Mouse (Mus musculus): ENCODE measurements at regions not wholly inside any gene's neighbourhood (a gene's known extent, or its start where the extent isn't known, plus 50 kb on each side); places are given as distances from the start of the nearest gene placed in this dataset.

DNA sequence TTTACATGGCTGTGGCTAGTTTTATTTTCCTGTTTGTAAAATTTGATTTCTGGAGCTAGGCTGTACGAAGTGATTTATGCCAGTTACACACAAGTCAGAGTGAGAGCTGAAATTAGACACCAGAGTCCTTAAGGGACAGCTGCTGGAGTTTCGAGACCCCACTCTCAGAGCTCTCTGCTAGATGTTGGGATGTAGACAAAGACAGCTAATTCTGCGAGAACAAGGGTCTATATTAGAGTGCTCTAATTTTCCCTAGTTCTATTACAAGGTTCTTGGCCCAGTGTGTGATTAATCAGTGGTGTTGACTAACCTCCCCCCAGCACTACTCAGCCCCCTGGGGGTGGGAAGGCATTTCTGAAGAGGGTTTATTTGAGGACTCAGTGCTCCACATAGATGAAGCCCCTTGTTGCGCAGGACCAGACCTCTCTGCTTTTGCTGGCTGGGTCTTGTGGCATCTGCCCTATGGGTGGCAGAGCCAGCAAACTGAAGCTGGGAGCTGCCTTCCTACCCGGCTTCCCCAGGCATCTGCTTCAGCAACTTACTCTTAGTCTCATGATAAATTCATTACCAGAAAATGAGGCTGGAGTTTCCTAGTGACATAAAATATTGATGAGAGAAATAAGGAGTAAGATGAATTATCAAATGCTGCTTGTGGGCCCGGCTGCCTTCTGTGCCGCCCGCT is 171.9 kb downstream of the Spata19 start:
- no peak for ATAC-seq (ENCODE audit: insufficient number of reproducible peaks, insufficient read depth, low FRiP score, low TSS enrichment)

DNA sequence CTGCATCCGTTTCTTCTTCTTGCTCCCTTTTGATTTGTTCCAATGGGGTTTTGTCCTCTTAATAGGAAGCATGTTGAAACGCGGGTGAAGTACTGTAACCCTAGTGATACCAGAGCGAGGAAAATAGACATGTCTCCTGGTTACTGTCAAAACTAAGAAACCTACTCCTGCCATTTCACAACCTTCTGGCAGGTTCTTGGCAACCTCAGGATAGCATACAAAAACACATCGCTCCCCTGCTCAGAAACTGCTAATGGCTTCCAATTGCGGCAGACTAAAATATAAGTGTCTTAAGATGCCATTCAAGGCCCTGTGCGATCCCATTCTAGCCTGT is 172.4 kb downstream of the Spata19 start:
- H3K4me2 ChIP-seq (replicated peaks) = no peak overlapping the region
- H3K4me3 ChIP-seq = no peak overlapping the region
- no peaks in the 10 kb centered on the region for H3K36me3 ChIP-seq
- H3K4me1 ChIP-seq = 0 out of 2 replicates have a peak, but pooled peaks cover 2% of the 10 kb centered on the region
- no peak overlapping the region for H3K27ac ChIP-seq
- no peaks in the 10 kb centered on the region for H3K27me3 ChIP-seq
- ATAC-seq (ENCODE audit: insufficient number of reproducible peaks, insufficient read depth, low FRiP score, low TSS enrichment) = no peak
- H3K9me3 ChIP-seq = no peaks in the 10 kb centered on the region
- H3K9ac ChIP-seq = no peak overlapping the region
- 80% methylated on average over 7 of the region's 7 CpGs for WGBS

More for the DNA sequence above, 171.9 kb downstream of the Spata19 start:
- no peaks in the 10 kb centered on the region for H3K9me3 ChIP-seq
- no peak overlapping the region for H3K27ac ChIP-seq
- H3K4me2 ChIP-seq (replicated peaks) = no peak overlapping the region
- H3K27me3 ChIP-seq = no peaks in the 10 kb centered on the region
- no peak overlapping the region for H3K9ac ChIP-seq
- H3K36me3 ChIP-seq = no peaks in the 10 kb centered on the region
- 0 out of 2 replicates have a peak, but pooled peaks cover 2% of the 10 kb centered on the region for H3K4me1 ChIP-seq
- 59% methylated on average over 8 of the region's 8 CpGs for WGBS
- no peak overlapping the region for H3K4me3 ChIP-seq

DNA sequence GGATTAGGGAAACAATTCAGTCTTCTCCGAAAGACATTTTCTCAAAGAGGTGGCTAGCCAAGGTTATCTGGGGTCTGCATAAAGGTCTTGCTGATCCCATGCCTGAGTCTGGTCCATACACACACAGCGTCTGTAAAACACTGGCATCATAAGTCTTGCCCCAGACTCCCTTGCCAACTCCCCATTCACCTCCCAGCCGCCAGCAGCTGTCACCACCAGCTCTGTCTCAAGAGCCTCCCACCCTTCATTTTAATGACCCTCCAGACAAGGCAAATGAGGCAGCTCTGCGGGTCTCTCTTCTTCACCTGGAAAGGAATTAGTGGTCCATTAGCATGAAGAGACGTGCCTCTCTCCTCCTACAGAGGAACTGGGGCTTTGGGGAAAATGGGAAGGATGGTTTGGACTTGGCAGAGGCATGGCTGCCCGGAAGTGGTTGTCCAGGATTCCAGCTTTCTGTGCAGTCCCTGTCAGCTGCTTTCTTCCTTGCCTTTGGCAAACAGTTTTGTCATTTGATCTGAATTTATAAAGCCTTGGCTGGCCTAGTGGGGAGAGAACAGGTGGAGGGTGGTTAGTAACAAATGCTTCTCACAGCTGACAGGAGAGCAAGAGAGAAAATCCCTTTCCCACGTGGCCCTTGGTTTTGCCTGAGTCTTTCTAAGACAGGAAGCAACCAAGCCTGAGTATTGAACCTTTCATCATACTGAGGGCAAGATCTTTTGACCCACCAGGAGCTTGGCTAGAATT is 173.3 kb upstream of the Opcml start:
- H3K9me3 ChIP-seq = no peaks in the 10 kb centered on the region
- no peaks in the 10 kb centered on the region for H3K36me3 ChIP-seq
- H3K27ac ChIP-seq = no peak overlapping the region
- 0 out of 2 replicates have a peak, but pooled peaks cover 6% of the 10 kb centered on the region for H3K4me1 ChIP-seq
- no peak overlapping the region for H3K4me2 ChIP-seq (replicated peaks)
- H3K4me3 ChIP-seq = no peak overlapping the region
- WGBS = 48% methylated on average over 7 of the region's 7 CpGs
- no peak overlapping the region for H3K9ac ChIP-seq
- no peaks in the 10 kb centered on the region for H3K27me3 ChIP-seq
- ATAC-seq (ENCODE audit: insufficient number of reproducible peaks, insufficient read depth, low FRiP score, low TSS enrichment) = no peak

DNA sequence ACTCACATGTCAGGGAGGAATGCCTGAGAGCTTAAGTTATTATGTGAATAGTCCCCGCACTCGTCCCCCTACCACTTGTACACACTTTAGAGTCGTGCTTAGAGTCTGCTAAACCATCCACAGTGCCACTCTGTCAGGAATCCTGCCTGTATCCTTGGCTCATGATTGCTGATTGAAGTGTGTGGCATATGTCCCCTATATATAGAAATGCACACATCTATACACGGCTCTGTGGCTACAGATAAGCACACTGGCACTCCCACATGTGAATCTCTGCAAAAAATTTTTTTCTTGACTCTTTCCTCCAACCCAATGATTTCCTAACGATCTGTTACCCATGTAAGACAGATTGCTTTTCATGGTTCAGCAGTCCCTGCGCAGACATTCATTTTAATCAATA is 155.7 kb upstream of the Opcml start:
- H3K9ac ChIP-seq = no peak overlapping the region
- no peak overlapping the region for H3K4me2 ChIP-seq (replicated peaks)
- ATAC-seq (ENCODE audit: insufficient number of reproducible peaks, insufficient read depth, low FRiP score, low TSS enrichment) = no peak
- 84% methylated on average over 6 of the region's 6 CpGs for WGBS
- H3K4me1 ChIP-seq = no peaks in the 10 kb centered on the region
- no peaks in the 10 kb centered on the region for H3K27me3 ChIP-seq
- no peak overlapping the region for H3K4me3 ChIP-seq
- H3K27ac ChIP-seq = no peak overlapping the region
- H3K9me3 ChIP-seq = no peaks in the 10 kb centered on the region
- H3K36me3 ChIP-seq = no peaks in the 10 kb centered on the region

DNA sequence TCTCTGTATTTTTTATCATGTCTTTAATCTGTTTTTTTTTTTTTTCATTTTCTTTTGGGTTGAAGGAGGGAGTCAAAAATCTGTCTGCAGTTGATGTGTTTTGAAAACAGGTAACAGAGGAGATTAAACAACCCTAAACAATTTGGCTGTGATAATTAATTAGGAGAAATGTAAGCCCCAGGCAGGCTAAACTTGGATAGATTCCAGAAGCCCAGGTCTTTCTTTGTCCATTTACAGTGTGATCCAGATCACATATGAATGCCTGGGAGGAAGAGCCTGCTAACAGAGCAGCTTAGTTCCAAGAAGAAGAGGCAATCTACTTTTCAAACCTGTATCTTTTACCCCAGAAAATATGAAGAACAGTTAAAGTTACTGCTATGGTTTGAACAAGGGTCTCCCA is 150.0 kb upstream of the Opcml start:
- no peak overlapping the region for H3K4me2 ChIP-seq (replicated peaks)

DNA sequence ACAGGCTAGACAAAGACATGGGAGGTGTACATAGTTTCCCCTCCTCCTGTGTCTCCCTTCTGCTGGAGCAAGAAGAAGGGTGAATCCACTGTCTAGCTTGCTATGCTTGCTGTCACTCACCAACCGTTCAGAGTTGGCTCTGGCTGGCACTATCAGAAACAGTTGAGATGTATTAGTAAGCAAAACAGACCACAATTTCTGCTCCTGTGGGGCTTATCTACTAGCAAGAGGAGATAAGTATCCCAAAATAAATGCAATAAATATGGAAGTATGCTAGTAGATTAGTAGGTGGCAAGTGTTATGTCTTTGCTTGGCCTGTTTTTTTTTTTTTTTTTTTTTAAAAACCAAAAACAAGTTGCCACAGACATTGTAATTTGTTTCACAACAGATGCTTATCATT is 147.3 kb upstream of the Opcml start:
- no peaks in the 10 kb centered on the region for H3K9me3 ChIP-seq
- 0 out of 2 replicates have a peak, but pooled peaks cover 2% of the 10 kb centered on the region for H3K27me3 ChIP-seq
- no peak overlapping the region for H3K9ac ChIP-seq
- no peak overlapping the region for H3K4me2 ChIP-seq (replicated peaks)
- H3K36me3 ChIP-seq = no peaks in the 10 kb centered on the region
- H3K4me1 ChIP-seq = no peaks in the 10 kb centered on the region
- H3K4me3 ChIP-seq = no peak overlapping the region
- 78% methylated on average over 1 of the region's 1 CpGs for WGBS
- no peak overlapping the region for H3K27ac ChIP-seq
- ATAC-seq (ENCODE audit: insufficient number of reproducible peaks, insufficient read depth, low FRiP score, low TSS enrichment) = no peak

More for the DNA sequence above, 150.0 kb upstream of the Opcml start:
- H3K36me3 ChIP-seq = no peaks in the 10 kb centered on the region
- 0 out of 2 replicates have a peak, but pooled peaks cover 2% of the 10 kb centered on the region for H3K27me3 ChIP-seq
- ATAC-seq (ENCODE audit: insufficient number of reproducible peaks, insufficient read depth, low FRiP score, low TSS enrichment) = no peak
- no peaks in the 10 kb centered on the region for H3K9me3 ChIP-seq
- H3K4me1 ChIP-seq = no peaks in the 10 kb centered on the region
- H3K9ac ChIP-seq = no peak overlapping the region
- no peak overlapping the region for H3K4me3 ChIP-seq
- no peak overlapping the region for H3K27ac ChIP-seq

DNA sequence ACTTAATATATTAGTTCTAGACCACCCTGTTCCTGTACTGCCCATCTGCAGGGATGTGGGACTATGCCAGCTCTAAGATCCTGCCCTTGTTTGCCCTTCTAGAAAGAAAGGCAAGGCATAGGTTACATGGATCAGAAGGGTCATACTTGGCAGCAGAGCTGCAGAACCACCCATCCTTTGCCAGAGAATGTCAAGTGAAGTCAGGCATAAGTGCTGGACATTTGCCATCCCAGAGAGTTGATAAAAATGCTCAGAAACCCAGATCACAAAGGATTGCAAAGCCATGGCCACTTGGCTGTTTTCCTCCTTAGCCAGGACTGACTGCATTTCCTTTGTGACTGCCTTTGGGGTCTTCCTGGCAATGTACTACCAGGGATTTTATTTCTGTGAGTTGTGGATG is 146.7 kb upstream of the Opcml start:
- Histone ChIP-seq H3K9ac (no peak overlapping the region), H3K36me3 (no peaks in the 10 kb centered on the region), H3K27ac (no peak overlapping the region), H3K9me3 (no peaks in the 10 kb centered on the region), H3K4me3 (no peak overlapping the region), H3K27me3 (0 out of 2 replicates have a peak, but pooled peaks cover 2% of the 10 kb centered on the region), H3K4me1 (no peaks in the 10 kb centered on the region), H3K4me2 (replicated peaks) (no peak overlapping the region)
- no peak for ATAC-seq (ENCODE audit: insufficient number of reproducible peaks, insufficient read depth, low FRiP score, low TSS enrichment)

DNA sequence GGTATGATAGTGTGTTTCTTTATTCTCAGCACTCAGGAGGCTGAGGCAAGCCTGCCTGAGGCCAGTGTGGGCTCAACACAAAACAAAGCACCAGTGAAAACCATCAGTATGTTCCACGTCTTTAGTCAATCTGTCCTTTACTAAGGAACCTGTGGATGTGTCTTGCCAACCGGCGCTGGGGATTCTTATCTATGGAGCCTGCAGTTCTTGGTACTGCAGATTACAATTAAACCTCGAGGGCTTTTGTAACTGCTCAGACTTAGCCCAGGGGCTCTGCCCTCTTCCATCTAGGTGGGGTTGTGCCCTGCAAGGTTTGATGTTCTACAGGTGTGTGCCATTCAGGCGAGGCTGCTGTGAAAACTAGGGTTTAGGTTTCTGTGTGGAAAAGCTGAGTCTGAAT is 145.1 kb upstream of the Opcml start:
- H3K9ac ChIP-seq = no peak overlapping the region
- no peaks in the 10 kb centered on the region for H3K9me3 ChIP-seq
- WGBS = 81% methylated on average over 5 of the region's 5 CpGs
- 0 out of 2 replicates have a peak, but pooled peaks cover 2% of the 10 kb centered on the region for H3K27me3 ChIP-seq
- H3K4me2 ChIP-seq (replicated peaks) = no peak overlapping the region
- no peak for ATAC-seq (ENCODE audit: insufficient number of reproducible peaks, insufficient read depth, low FRiP score, low TSS enrichment)
- no peak overlapping the region for H3K4me3 ChIP-seq
- H3K36me3 ChIP-seq = no peaks in the 10 kb centered on the region
- H3K4me1 ChIP-seq = no peaks in the 10 kb centered on the region
- no peak overlapping the region for H3K27ac ChIP-seq

DNA sequence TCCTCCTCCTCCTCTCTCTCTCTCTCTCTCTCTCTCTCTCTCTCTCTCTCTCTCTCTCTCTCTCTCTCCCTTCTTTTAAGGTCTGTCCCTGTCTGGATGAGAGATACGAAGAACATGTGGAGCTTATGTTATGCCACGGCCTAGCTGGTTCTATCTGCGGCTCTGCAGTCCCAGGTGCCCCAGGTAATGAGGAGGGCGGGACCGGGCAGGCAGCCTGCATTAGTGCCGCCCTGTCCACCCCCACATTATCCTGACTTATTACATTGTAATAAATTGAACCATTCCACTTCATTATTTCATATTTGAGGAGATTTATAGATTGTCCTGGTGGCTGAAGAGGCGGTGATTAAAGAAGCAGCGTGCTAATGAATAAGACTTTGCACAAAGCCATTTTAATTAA is 144.5 kb upstream of the Opcml start:
- no peak overlapping the region for H3K9ac ChIP-seq
- no peaks in the 10 kb centered on the region for H3K36me3 ChIP-seq
- no peak overlapping the region for H3K27ac ChIP-seq
- WGBS = 83% methylated on average over 7 of the region's 8 CpGs
- no peak overlapping the region for H3K4me3 ChIP-seq
- H3K27me3 ChIP-seq = 0 out of 2 replicates have a peak, but pooled peaks cover 2% of the 10 kb centered on the region
- no peak for ATAC-seq (ENCODE audit: insufficient number of reproducible peaks, insufficient read depth, low FRiP score, low TSS enrichment)
- no peaks in the 10 kb centered on the region for H3K4me1 ChIP-seq
- no peak overlapping the region for H3K4me2 ChIP-seq (replicated peaks)
- no peaks in the 10 kb centered on the region for H3K9me3 ChIP-seq

DNA sequence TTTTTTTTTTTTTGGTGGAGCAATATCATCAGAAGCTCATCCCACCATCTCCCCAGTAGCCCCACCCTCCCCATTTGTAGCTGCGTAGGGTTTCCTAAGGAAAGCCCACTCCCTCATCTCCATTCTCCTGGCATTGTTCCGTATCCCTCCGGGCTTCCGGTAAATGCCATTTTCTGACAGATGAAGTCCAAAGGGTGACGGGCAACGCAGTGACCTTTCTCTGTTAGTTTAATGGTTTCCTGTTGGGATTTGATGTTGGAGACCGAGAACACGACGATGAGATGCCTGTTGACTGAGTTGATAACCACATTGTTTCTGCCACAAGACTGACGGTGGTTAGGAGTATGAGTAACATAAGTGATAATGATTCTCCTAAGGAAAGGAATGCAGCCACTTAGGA is 143.6 kb upstream of the Opcml start:
- Histone ChIP-seq H3K36me3 (no peaks in the 10 kb centered on the region), H3K9ac (no peak overlapping the region), H3K4me2 (replicated peaks) (no peak overlapping the region), H3K9me3 (no peaks in the 10 kb centered on the region), H3K4me1 (no peaks in the 10 kb centered on the region), H3K4me3 (no peak overlapping the region), H3K27me3 (0 out of 2 replicates have a peak, but pooled peaks cover 2% of the 10 kb centered on the region), H3K27ac (no peak overlapping the region)
- WGBS = 66% methylated on average over 10 of the region's 10 CpGs
- no peak for ATAC-seq (ENCODE audit: insufficient number of reproducible peaks, insufficient read depth, low FRiP score, low TSS enrichment)

DNA sequence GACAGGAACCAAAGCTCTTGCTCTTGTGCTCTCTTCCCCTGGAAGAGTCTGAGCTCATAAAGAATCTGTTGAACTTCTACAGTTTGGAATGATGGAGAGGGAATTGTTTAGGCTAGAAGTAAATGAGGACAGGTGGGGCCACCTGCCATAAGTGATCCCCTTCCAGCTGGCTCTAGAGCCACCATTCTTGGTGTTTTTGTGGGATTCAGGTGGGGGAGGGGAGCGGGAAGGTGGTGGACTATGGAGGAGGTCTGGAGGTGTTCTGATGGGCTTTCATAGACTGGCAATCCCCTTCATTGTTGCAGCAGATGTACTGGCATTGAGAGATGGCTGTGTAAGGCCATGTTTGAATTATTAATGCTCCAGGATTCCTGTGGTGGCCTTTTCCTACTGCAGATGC is 132.6 kb upstream of the Opcml start:
- no peaks in the 10 kb centered on the region for H3K36me3 ChIP-seq
- H3K27ac ChIP-seq = no peak overlapping the region
- no peak for ATAC-seq (ENCODE audit: insufficient number of reproducible peaks, insufficient read depth, low FRiP score, low TSS enrichment)
- no peak overlapping the region for H3K9ac ChIP-seq
- no peaks in the 10 kb centered on the region for H3K27me3 ChIP-seq
- no peak overlapping the region for H3K4me3 ChIP-seq
- no peaks in the 10 kb centered on the region for H3K4me1 ChIP-seq
- H3K4me2 ChIP-seq (replicated peaks) = no peak overlapping the region
- no peaks in the 10 kb centered on the region for H3K9me3 ChIP-seq
- 91% methylated on average over 1 of the region's 1 CpGs for WGBS

Data from embryonic facial prominence, embryonic 12.5 days (tissue).